Mouse (Mus musculus) MEL (cell line): ENCODE measurements at regions not wholly inside any gene's neighbourhood (a gene's known extent, or its start where the extent isn't known, plus 50 kb on each side); places are given as distances from the start of the nearest gene placed in this dataset.

Experiments
- DNase-seq: peaks from one replicate; pipeline ENCODE4 v3.0.0; 2011; ENCODE audit warnings: low read depth, low spot score
- H3K27ac ChIP-seq: 2 replicates; pipeline ENCODE4 v1.5.1; 2012; ENCODE audit warnings: low read depth, mild to moderate bottlenecking, control low read depth, low read length, moderate library complexity; ENCODE audit not compliant: control insufficient read depth
- H3K27me3 ChIP-seq, 2 experiments: fragments of 150-350 bp in 1 of 2; sonication (generic) in 1 of 2; 2 replicates each; pipeline ENCODE4 v1.6.1; 2012; ENCODE audit warnings: low read length in 2 of 2, mild to moderate bottlenecking in 2 of 2, improper control_type of control experiment in 1 of 2, moderate library complexity in 1 of 2; ENCODE audit not compliant: insufficient read depth in 2 of 2, control insufficient read depth in 1 of 2
- H3K36me3 ChIP-seq, 2 experiments: 2 replicates each; pipeline ENCODE4 v1.6.1; 2012 to 2014; ENCODE audit warnings: low read length in 2 of 2, improper control_type of control experiment in 1 of 2, inconsistent platforms in 1 of 2, mild to moderate bottlenecking in 1 of 2; ENCODE audit not compliant: insufficient read depth in 2 of 2, control insufficient read depth in 1 of 2
- H3K4me1 ChIP-seq, 2 experiments: fragments of 150-350 bp in 1 of 2; sonication (generic) in 1 of 2; 2 replicates each; pipeline ENCODE4 v1.6.1; 2012; ENCODE audit warnings: low read length in 2 of 2, improper control_type of control experiment in 1 of 2, mild to moderate bottlenecking in 1 of 2; ENCODE audit not compliant: insufficient read depth in 2 of 2, control insufficient read depth in 1 of 2
- H3K4me3 ChIP-seq, 2 experiments: fragments of 150-350 bp in 1 of 2; sonication (generic) in 1 of 2; 2 replicates each; pipeline ENCODE4 v1.5.1; 2012; ENCODE audit warnings: low read depth in 2 of 2, low read length in 2 of 2, mild to moderate bottlenecking in 2 of 2, moderate library complexity in 2 of 2, control low read depth in 1 of 2, improper control_type of control experiment in 1 of 2; ENCODE audit not compliant: control insufficient read depth in 1 of 2, insufficient read depth in 1 of 2
- H3K79me2 ChIP-seq: 2 replicates; pipeline ENCODE4 v1.6.1; 2012; ENCODE audit warnings: mild to moderate bottlenecking, low read length, moderate library complexity; ENCODE audit not compliant: control insufficient read depth, poor library complexity, insufficient read depth
- H3K9ac ChIP-seq: 2 replicates; pipeline ENCODE4 v1.6.1; 2012; ENCODE audit warnings: low read depth, mild to moderate bottlenecking, control low read depth, low read length, moderate library complexity; ENCODE audit not compliant: control insufficient read depth, poor library complexity, severe bottlenecking
- H3K9me3 ChIP-seq: fragments of 150-350 bp; sonication (generic); replicated peaks from 2 replicates; pipeline ENCODE4 v1.6.1; 2012; ENCODE audit warnings: mild to moderate bottlenecking, low read length, improper control_type of control experiment, moderate library complexity; ENCODE audit not compliant: insufficient read depth
- BHLHE40 ChIP-seq: IDR thresholded peaks from 2 replicates; pipeline ENCODE4 v1.6.1; 2012; ENCODE audit warnings: low read depth, mild to moderate bottlenecking, inconsistent platforms, low read length, improper control_type of control experiment, borderline replicate concordance
- CHD1 ChIP-seq: IDR thresholded peaks from 2 replicates; pipeline ENCODE4 v1.6.1; 2012; ENCODE audit warnings: low read depth, mild to moderate bottlenecking, inconsistent platforms, low read length, improper control_type of control experiment
- ELF1 ChIP-seq: IDR thresholded peaks from 2 replicates; pipeline ENCODE4 v1.6.1; 2014; ENCODE audit warnings: low read depth, mild to moderate bottlenecking, inconsistent platforms, low read length, improper control_type of control experiment, moderate library complexity
- GATA1 ChIP-seq: IDR thresholded peaks from 2 replicates; pipeline ENCODE4 v1.6.1; 2011; ENCODE audit warnings: low read depth, low read length, improper control_type of control experiment
- KAT2A ChIP-seq: conservative IDR thresholded peaks from 2 replicates; pipeline ENCODE4 v1.6.1; 2012; ENCODE audit warnings: low read depth, low read length, improper control_type of control experiment, inconsistent platforms
- MAX ChIP-seq: IDR thresholded peaks from 2 replicates; pipeline ENCODE4 v1.6.1; 2011; ENCODE audit warnings: low read length, improper control_type of control experiment
- MAZ ChIP-seq: IDR thresholded peaks from 2 replicates; pipeline ENCODE4 v1.6.1; 2012; ENCODE audit warnings: low read depth, mild to moderate bottlenecking, inconsistent platforms, low read length, improper control_type of control experiment
- MEF2A ChIP-seq: IDR thresholded peaks from 2 replicates; pipeline ENCODE4 v1.6.1; 2014; ENCODE audit warnings: low read depth, mild to moderate bottlenecking, inconsistent platforms, low read length, improper control_type of control experiment; ENCODE audit not compliant: poor library complexity, insufficient replicate concordance, severe bottlenecking; ENCODE audit errors: extremely low read depth
- MYC ChIP-seq: IDR thresholded peaks from 2 replicates; pipeline ENCODE4 v1.6.1; 2011; ENCODE audit warnings: low read depth, mild to moderate bottlenecking, low read length, improper control_type of control experiment, moderate library complexity
- POLR2A ChIP-seq, 2 experiments: IDR thresholded peaks; 2 replicates each; pipeline ENCODE4 v1.6.1; 2011 to 2012; ENCODE audit warnings: low read length in 2 of 2, mild to moderate bottlenecking in 2 of 2, control low read depth in 1 of 2, improper control_type of control experiment in 1 of 2, low read depth in 1 of 2, moderate library complexity in 1 of 2; ENCODE audit not compliant: control insufficient read depth in 1 of 2, insufficient read depth in 1 of 2, poor library complexity in 1 of 2
- POLR2AphosphoS5 ChIP-seq: IDR thresholded peaks from 2 replicates; pipeline ENCODE4 v1.6.1; 2012; ENCODE audit warnings: low read depth, borderline replicate concordance, mild to moderate bottlenecking, inconsistent platforms, low read length, moderate library complexity, mixed read lengths
- TBP ChIP-seq: IDR thresholded peaks from 2 replicates; pipeline ENCODE4 v1.8.0; 2011; ENCODE audit warnings: low read depth, low read length, improper control_type of control experiment
- UBTF ChIP-seq: IDR thresholded peaks from 2 replicates; pipeline ENCODE4 v1.6.1; 2012; ENCODE audit warnings: low read depth, mild to moderate bottlenecking, inconsistent platforms, low read length, improper control_type of control experiment, moderate library complexity, borderline replicate concordance; ENCODE audit not compliant: insufficient read depth
- ZKSCAN1 ChIP-seq: IDR thresholded peaks from 2 replicates; pipeline ENCODE4 v1.6.1; 2012; ENCODE audit warnings: low read depth, mild to moderate bottlenecking, inconsistent platforms, low read length, improper control_type of control experiment, moderate library complexity
- ZMIZ1 ChIP-seq: IDR thresholded peaks from 2 replicates; pipeline ENCODE4 v1.6.1; 2012; ENCODE audit warnings: low read depth, mild to moderate bottlenecking, inconsistent platforms, low read length, improper control_type of control experiment, moderate library complexity

DNA sequence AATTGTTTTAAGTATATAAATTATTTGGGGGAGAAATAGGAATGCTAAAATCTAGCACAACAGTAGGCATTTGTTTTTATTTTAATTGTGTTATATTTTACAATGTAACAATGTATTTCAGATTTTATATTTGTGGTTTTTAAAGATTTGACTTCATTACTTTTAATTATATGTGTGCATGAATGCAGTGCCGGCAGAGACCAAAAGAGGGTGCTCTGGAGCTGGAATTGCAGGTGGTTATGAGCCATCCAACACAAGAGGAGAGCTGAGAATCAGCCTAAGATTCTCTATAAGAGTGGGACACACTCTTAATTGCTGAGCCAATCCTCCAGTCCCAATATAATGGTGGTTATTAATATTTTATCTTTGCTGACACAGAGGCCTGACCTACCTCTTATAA, 112.9 kb upstream of the Tshz3 start:
- Histone ChIP-seq H3K9ac (no peak overlapping the region), H3K79me2 (no peaks in the 10 kb centered on the region), H3K27ac (no peak overlapping the region), H3K4me1 (no peaks in the 10 kb centered on the region), H3K36me3 (no peaks in the 10 kb centered on the region), H3K27me3 (no peaks in the 10 kb centered on the region), H3K4me3 (no peak overlapping the region), H3K9me3 (no peaks in the 10 kb centered on the region)
- no peak for DNase-seq
- TF ChIP-seq MAX (no peak), MEF2A (no peak), ELF1 (no peak)

DNA sequence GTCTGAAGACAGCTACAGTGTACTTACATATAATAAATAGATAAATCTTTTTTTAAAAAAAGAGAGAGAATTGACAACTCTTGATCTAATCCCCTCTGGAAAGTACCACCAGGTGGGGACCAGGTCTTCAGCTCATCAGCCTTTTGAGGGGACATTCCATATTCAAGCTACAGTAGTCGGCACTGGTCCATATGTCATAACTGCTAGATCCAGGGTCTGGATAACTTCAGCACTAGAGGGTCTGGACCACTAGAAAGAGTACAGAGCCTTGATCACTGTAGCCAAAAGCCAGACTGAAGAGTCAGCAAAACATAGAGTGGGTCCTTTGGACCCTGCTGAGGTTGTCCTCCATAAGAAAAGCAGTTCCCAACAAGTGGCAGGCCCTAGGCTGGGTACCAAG, 106.4 kb upstream of the Tshz3 start:
- Histone ChIP-seq H3K36me3 (no peaks in the 10 kb centered on the region), H3K27me3 (no peaks in the 10 kb centered on the region), H3K79me2 (no peaks in the 10 kb centered on the region), H3K9ac (no peak overlapping the region), H3K4me1 (no peaks in the 10 kb centered on the region), H3K4me3 (no peak overlapping the region), H3K9me3 (no peaks in the 10 kb centered on the region), H3K27ac (no peak overlapping the region)
- no peak for DNase-seq
- no peak for TF ChIP-seq POLR2A (IDR thresholded peaks at IDR 0.05; ENCODE audit: control insufficient read depth in 1 of 2, insufficient read depth in 1 of 2, low read depth in 1 of 2, low read length in 2 of 2, poor library complexity in 1 of 2)
- TF ChIP-seq MYC = no peak

- H3K4me3 ChIP-seq = no peak overlapping the region
- no peak for TF ChIP-seq MAZ
- TF ChIP-seq KAT2A = no peak
- TF ChIP-seq ZMIZ1 = no peak
- TF ChIP-seq CHD1 = no peak
- no peak for TF ChIP-seq POLR2A (IDR thresholded peaks at IDR 0.05; ENCODE audit: control insufficient read depth in 1 of 2, insufficient read depth in 1 of 2, low read depth in 1 of 2, low read length in 2 of 2, poor library complexity in 1 of 2)
- no peak for TF ChIP-seq ZKSCAN1
- TF ChIP-seq POLR2AphosphoS5 = no peak
- no peak for TF ChIP-seq UBTF
- no peak for TF ChIP-seq TBP
- TF ChIP-seq MEF2A = no peak
- no peak for TF ChIP-seq GATA1
- no peak for TF ChIP-seq BHLHE40
- H3K36me3 ChIP-seq = no peaks in the 10 kb centered on the region
- no peak for DNase-seq
- H3K4me1 ChIP-seq = no peaks in the 10 kb centered on the region
- H3K79me2 ChIP-seq = no peaks in the 10 kb centered on the region
- H3K27me3 ChIP-seq = no peaks in the 10 kb centered on the region
- H3K9ac ChIP-seq = no peak overlapping the region
- no peaks in the 10 kb centered on the region for H3K9me3 ChIP-seq
- no peak overlapping the region for H3K27ac ChIP-seq
These were observed 101.2 kb upstream of the Tshz3 start for GRCm38 (mm10) chr7:36596630-36597301.
